Mouse (Mus musculus) small intestine, adult 2 months (tissue): ENCODE measurements at regions not wholly inside any gene's neighbourhood (a gene's known extent, or its start where the extent isn't known, plus 50 kb on each side); places are given as distances from the start of the nearest gene placed in this dataset.

Experiments
- H3K27ac ChIP-seq: fragments of 200-500 bp; 2 replicates; pipeline ENCODE4 v1.5.1; 2012; ENCODE audit warnings: low read depth, low read length, control low read depth, inconsistent platforms; ENCODE audit not compliant: insufficient read depth
- H3K27me3 ChIP-seq: fragments of 200-500 bp; 2 replicates; pipeline ENCODE4 v1.6.1; 2012; ENCODE audit warnings: mild to moderate bottlenecking, moderate library complexity, low read length, inconsistent platforms; ENCODE audit not compliant: control insufficient read depth, insufficient read depth
- H3K36me3 ChIP-seq: fragments of 200-500 bp; 2 replicates; pipeline ENCODE4 v1.6.1; 2012; ENCODE audit warnings: mild to moderate bottlenecking, low read length, control low read depth, inconsistent platforms; ENCODE audit not compliant: control insufficient read depth, insufficient read depth
- H3K4me1 ChIP-seq: fragments of 200-500 bp; 2 replicates; pipeline ENCODE4 v1.6.1; 2012; ENCODE audit warnings: low read length, inconsistent platforms, mixed read lengths; ENCODE audit not compliant: control insufficient read depth, insufficient read depth, insufficient read length
- H3K4me3 ChIP-seq: fragments of 200-500 bp; 2 replicates; pipeline ENCODE4 v1.5.1; 2012; ENCODE audit warnings: low read depth, mild to moderate bottlenecking, control low read depth, inconsistent platforms, low read length, moderate library complexity
- CTCF ChIP-seq: fragments of 200-500 bp; IDR thresholded peaks from 2 replicates; pipeline ENCODE4 v1.5.1; 2012; ENCODE audit warnings: low read depth, mild to moderate bottlenecking, control low read depth, inconsistent platforms, low read length, moderate library complexity, mixed read lengths; ENCODE audit not compliant: insufficient replicate concordance, insufficient read length; ENCODE audit errors: extremely low read depth
- POLR2A ChIP-seq: fragments of 200-500 bp; IDR thresholded peaks from 2 replicates; pipeline ENCODE4 v1.6.1; 2012; ENCODE audit warnings: low read depth, mild to moderate bottlenecking, control low read depth, inconsistent platforms, low read length, moderate library complexity
- WGBS: fragments of 180-500 bp; shearing (Covaris S2); methylation state at CpG from one replicate; pipeline ENCODE4 v1.1.7; 2018; 5-methylcytosine and 5-hydroxymethylcytosine counted together

DNA sequence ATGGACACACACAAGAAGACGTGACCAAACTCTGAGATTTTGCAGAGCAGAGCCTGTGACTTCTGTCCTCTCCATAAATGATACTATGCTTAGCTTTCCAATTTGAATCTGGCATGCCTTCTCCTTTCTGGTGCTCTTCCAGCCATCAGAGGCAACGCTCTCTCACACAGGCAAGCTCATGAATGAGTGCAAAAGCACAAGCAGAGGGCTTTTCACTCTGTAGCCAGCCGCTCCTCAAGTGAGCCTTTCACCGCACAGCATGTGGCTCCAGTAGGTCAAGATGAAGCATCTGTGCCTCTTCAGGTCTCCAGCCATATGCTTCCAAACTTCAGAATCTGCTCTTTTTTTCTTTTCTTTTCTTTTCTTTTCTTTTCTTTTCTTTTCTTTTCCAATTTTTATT, 106.2 kb downstream of the Spry2 start:
- no peaks in the 10 kb centered on the region for H3K36me3 ChIP-seq
- H3K27ac ChIP-seq: no peak overlapping the region
- no peak overlapping the region for H3K4me3 ChIP-seq
- 94% methylated on average over 4 of the region's 4 CpGs for WGBS
- H3K27me3 ChIP-seq: no peaks in the 10 kb centered on the region
- no peaks in the 10 kb centered on the region for H3K4me1 ChIP-seq
- no peak for TF ChIP-seq CTCF
- no peak for TF ChIP-seq POLR2A

DNA sequence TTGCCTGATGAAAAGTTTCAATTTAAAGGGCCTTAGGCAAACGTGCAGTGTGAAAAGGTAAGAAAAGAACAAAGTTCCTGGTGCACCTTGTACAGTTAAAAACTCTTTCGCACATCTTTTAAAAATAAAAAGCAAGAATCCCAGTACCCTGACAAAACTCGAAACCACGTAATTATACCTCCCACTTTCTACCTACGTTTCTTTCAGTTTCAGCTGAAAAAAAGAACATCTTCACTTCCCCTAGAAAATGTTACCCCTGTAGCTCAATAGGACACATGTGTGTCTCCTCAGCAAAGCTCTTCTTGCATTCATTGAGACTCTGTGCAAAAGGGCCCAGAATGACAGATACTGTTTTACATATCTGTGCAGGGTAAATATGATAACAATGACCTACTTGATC, 113.2 kb downstream of the Spry2 start:
- TF ChIP-seq POLR2A (no peak), CTCF (no peak)
- 84% methylated on average over 5 of the region's 5 CpGs for WGBS

DNA sequence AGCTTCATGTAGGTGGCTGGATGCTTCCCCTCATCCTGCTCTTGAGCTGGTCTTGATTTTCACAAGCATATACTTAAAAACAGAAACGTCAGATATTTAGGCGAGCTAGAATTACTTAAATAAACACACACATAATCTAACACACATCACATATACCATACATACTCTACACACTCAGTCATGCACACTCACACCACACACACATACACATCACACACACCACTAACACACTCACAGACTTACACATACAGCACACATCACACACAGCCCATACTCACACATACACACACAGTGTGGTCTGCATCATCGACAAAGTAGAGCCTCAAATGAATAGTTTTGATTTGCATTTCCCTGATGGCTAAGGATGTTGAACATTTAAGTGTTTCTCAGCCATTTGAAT, 116.9 kb downstream of the Spry2 start:
- no peak overlapping the region for H3K4me3 ChIP-seq
- no peak for TF ChIP-seq CTCF
- no peak for TF ChIP-seq POLR2A
- H3K4me1 ChIP-seq: no peaks in the 10 kb centered on the region
- 66% methylated on average over 3 of the region's 3 CpGs for WGBS
- no peak overlapping the region for H3K27ac ChIP-seq
- no peaks in the 10 kb centered on the region for H3K27me3 ChIP-seq
- no peaks in the 10 kb centered on the region for H3K36me3 ChIP-seq

More for the DNA sequence above, 113.2 kb downstream of the Spry2 start:
- H3K36me3 ChIP-seq: no peaks in the 10 kb centered on the region
- no peaks in the 10 kb centered on the region for H3K4me1 ChIP-seq
- H3K27me3 ChIP-seq: no peaks in the 10 kb centered on the region
- no peak overlapping the region for H3K27ac ChIP-seq
- H3K4me3 ChIP-seq: no peak overlapping the region

DNA sequence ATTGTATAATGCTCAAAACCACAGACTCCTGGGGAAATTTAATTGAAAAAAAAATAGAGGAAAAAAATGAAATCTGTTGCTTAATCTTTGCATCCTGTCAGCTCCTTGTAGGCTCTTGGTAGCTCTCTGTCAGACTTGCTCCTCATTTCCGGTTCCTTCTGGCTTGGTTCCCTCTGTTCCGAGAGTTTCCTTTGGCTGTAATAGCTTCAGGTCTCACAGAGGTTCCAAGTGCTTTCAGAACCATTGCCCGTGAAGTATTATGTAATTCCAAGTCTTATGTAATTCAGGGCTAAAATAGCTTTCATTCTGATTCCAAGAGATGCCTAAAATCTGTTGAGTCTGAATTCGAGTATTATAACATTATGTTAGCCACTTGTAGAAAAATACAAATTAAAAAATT, 117.3 kb downstream of the Spry2 start:
- TF ChIP-seq CTCF: no peak
- TF ChIP-seq POLR2A: no peak
- H3K27me3 ChIP-seq: no peaks in the 10 kb centered on the region
- no peak overlapping the region for H3K4me3 ChIP-seq
- no peaks in the 10 kb centered on the region for H3K36me3 ChIP-seq
- no peak overlapping the region for H3K27ac ChIP-seq
- 61% methylated on average over 4 of the region's 4 CpGs for WGBS
- H3K4me1 ChIP-seq: no peaks in the 10 kb centered on the region

DNA sequence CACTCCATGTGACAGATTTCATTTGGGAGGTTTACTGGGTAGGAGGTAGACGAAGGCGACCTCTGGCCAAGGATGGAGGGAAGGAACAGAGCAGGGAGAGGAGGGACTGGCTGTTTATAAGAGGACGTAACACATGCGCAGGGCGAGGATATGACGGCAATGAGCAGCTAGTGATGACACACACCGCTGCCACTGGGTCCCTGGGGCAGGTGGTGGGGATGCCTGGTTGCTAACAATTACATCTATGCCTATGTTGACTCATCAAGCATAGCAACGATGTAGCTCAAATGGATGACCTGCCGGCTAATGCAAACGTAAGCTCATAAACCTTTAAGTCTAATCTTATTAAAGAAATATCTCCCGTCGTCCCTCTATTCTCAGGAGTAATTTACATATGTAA, 122.9 kb downstream of the Spry2 start:
- no peak overlapping the region for H3K4me3 ChIP-seq
- TF ChIP-seq POLR2A (no peak), CTCF (no peak)
- H3K4me1 ChIP-seq: no peaks in the 10 kb centered on the region
- 84% methylated on average over 12 of the region's 12 CpGs for WGBS
- H3K27me3 ChIP-seq: no peaks in the 10 kb centered on the region
- no peaks in the 10 kb centered on the region for H3K36me3 ChIP-seq
- H3K27ac ChIP-seq: no peak overlapping the region

DNA sequence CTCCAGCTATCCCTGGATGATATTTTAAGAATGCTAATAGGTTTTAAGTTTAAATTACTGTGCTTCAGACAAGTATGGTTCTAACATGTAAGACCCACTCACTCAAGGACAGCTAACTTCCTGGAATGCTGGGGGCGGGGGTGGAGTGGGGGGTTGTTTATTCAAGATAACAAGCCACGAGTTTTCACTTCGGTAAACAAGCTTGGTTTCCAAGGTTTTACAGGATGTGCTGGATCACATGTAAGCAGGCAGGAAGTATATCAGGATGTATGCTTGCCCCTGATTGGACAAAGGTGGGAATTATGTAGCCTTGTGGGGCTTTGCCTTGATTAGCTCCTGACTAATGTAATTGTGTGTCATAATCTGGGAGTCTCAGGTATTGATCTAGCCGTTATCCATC, 129.5 kb downstream of the Spry2 start:
- no peaks in the 10 kb centered on the region for H3K4me1 ChIP-seq
- no peak for TF ChIP-seq CTCF
- no peak for TF ChIP-seq POLR2A
- H3K27ac ChIP-seq: no peak overlapping the region
- 22% methylated on average over 4 of the region's 4 CpGs for WGBS
- H3K4me3 ChIP-seq: no peak overlapping the region
- H3K27me3 ChIP-seq: no peaks in the 10 kb centered on the region
- H3K36me3 ChIP-seq: no peaks in the 10 kb centered on the region

DNA sequence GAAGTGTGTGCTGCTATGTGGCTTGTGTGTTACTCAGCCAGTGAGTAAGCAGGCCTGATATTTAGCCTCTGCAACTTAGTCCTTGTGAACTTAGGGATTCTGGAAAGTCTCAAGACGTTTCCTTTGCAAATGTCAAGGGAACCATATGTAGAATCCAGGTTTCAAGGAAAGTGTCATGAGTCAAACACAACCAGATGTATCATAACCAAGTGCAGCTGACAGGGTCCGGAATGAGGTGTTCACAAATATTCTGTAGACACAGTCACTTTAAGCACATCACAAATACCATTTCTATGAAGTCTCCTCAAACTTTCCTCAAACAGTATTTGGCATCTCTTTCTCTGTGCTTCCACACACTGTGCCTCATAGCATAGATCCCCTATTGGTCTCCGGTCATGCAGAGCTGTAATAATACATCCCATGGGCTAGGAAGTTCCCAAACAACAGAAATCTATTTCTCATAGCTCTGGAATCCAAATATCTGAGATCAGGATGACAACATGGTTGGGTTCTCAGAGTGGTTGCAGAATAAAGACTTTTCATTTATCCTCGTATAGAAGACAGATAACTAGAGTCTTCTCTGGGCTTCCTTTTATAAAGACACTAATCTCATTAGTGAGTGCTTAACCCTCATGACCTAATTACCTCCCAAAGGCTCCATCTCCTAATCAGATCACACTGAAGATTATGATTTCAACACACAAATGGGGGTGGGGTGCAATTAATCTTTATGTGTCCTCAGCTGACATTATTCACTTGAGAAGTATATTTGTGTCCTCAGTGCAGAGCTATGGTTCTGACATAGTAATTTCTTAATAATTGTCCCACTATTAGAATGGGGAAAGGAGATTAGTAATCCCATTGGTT, 143.9 kb downstream of the Spry2 start:
- Histone ChIP-seq H3K36me3 (no peaks in the 10 kb centered on the region), H3K27me3 (no peaks in the 10 kb centered on the region), H3K27ac (no peak overlapping the region), H3K4me1 (no peaks in the 10 kb centered on the region), H3K4me3 (no peak overlapping the region)
- TF ChIP-seq CTCF: no peak
- TF ChIP-seq POLR2A: no peak
- WGBS: 76% methylated on average over 4 of the region's 4 CpGs

DNA sequence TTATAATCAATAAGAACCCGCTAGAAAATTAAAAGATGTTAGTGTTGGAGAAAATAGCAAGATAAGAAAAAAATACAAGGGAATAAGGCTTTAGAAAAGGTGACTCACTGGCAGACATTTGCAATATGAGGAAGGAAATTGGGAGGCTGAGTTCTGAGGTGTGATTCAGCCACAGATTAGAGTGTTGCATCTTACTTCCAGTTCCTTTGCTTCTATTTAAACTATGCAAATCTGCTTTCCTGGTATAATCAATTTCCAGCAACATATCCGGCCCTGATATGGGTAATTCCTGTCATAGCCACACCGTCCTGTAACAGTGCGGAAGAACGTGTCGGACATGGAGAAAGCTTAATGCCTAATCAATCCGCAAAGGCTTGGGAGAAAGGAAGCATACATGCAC, 144.9 kb downstream of the Spry2 start:
- Histone ChIP-seq H3K4me1 (no peaks in the 10 kb centered on the region), H3K27ac (no peak overlapping the region), H3K4me3 (no peak overlapping the region), H3K27me3 (no peaks in the 10 kb centered on the region), H3K36me3 (no peaks in the 10 kb centered on the region)
- TF ChIP-seq POLR2A (no peak), CTCF (no peak)
- WGBS: 85% methylated on average over 7 of the region's 7 CpGs
